Mouse (Mus musculus) cerebellum, postnatal 10 days (tissue): Measurements from ENCODE around the gene Gm16223.

ENCODE experiments used
- DNase-seq, 2 experiments: peaks; one replicate each; pipeline ENCODE4 v3.0.0; 2021; ENCODE audit warnings: mixed read lengths in 2 of 2

Gm16223 gene

GRCm38 (mm10) chr5:42067476-42068187 lies at the start of gene Gm16223:
Gene Gm16223 (plus strand): TSS chr5:42067960.
- no peak for DNase-seq

- DNase-seq = no peak
These were observed 45.7 kb upstream of the Gm16223 start for GRCm38 (mm10) chr5:42022029-42022428.

DNA sequence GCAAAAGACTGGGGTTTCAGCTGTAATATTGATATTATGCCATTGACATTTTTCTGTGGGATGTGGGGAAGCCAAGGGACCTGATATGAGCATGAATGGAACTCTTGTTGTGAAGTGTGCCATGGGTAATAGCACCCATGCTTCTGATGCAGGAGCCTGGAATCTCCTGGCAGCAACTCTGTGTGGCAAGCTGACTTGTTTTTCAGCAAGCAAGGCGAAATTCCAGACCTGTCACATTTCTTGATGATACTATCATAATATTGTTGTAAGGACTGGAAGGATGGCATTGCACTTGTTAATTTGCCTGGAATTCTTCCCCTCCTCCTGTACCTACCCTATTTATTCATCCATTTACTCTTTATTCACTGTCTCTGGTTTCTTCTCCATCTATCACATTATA lies 44.2 kb upstream of the Gm16223 start:
- no peak for DNase-seq

DNA sequence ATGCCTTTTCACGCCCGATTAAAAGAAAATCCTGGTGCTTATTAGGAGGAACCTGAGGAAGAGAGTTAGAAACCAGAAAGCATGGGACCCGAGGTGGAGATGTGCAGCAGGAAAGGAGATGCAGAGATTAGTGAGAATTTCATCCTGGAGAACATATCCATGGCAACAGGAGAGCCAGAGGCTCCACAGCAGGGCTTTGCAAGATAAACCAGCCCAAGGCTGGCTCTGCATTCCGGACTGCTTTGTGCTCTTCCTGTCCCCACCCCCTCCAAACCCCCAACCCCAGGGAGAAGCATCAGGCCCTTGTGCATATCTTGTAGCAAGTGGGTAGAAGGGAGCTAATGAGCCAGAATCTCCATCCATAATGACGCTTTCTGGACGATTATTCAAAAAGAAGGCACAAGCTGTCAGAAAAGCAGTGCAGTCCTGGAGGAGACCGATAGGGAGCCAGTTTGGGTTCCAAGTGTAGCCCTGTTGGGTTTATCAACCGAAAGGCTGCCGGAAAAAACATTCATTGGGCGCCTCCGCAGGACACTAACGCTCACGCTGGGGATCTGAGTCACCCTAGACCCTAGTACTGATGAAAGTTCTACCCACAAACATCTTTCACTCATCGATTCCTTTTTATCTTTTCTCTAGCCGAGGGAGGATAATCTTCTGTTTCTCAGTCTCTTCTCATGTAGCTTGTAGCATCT lies 31.2 kb upstream of the Gm16223 start:
- DNase-seq = peak; percentile 21 to 28

DNA sequence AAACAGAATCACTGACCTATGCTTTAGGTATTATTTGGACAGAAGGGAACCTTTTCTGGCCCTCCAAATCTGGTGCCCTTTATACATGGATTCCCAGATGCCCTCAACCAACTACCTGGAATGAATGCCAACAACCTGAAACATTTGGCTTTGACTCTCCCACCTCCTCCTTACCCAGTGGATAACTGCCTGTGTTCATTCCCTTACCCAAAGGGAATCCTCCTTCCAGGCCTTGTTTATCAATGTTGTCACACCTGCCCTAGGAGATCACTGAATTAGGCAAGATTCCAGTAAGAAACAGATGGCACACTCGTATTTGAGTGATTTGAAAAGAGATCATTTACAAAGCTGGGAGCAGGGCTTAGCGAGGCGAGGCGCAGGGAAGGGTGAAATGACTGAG lies 13.1 kb upstream of the Gm16223 start:
- peak; percentile 77 to 82 for DNase-seq

DNA sequence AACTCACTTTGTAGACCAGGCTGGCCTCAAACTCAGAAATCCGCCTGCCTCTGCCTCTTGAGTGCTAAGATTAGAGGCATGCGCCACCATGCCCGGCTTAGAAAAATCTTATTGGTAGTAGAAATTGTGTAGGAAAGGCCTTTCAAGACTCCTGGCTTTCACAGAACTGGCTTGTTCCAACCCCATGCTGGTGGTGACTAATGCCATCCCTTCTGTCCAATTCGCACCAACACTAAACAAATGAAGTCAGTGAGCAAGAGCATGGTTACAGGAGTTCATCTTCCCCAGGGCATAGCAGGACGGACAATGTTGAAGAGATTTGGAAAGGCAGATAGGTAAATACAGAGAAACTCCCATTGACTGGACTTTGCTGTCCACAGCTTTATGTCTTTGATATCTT lies 12.6 kb upstream of the Gm16223 start:
- DNase-seq = peak; percentile 63 to 69

DNA sequence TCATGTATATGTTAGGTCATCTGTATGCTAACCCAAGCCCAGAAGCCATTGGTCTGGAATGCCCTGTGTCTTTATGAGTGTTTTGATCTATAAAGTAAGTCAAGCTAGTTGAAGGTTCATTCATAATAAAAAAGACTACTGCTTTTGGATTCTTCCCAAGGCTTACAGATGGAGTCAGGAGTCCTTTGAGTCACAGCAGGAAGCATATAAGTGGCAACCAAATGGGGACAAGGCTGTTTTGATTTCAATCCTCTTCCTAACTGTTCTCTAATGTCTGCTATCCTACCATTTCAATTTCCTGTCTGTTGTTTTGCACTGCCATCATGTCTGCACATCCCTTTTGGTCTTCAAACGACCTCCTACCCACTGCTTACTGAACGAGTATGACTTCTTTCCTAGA lies 2.7 kb upstream of the Gm16223 start:
- DNase-seq = no peak

DNA sequence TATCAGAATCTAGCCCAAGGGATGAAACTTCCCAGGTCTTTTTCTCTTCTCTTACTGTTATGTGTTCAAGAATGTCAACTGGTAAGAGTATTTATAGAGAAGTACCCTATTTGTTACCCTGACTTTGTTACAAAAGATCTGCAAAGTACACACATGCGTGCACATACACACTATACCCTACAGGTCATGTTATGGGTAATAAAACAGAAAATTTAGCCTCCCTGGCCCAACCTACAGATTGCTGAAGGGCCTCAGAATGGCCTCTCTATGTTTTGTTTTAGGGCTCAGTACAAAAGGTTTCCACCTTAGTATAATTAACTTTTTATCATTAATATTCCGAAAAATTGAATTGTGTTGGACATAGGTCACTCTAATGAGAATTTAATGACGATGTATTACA lies 685 bp upstream of the Gm16223 start:
- no peak for DNase-seq

DNA sequence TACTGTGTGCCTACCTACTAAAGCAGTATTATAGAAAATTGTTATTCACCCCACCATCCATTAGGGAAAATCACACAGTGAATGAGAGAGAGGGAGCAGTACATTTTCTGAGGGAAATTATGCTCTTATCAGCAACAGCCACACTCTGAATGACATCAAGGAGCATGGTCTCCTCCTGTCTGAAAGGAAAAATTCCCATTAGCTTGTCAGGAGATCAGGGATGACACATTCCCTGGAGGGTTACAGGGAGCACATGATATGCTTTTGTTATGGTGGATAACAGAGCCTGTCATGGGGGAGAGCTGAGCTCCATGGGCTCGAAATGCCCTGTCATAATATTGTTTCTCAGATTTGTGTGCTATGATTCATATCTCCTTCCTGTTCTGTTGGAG lies 424 bp downstream of the Gm16223 start:
- DNase-seq = no peak

- DNase-seq = no peak
These were observed 49.0 kb downstream of the Gm16223 start for GRCm38 (mm10) chr5:42116586-42117346.

- no peak for DNase-seq
These were observed 57.8 kb downstream of the Gm16223 start for GRCm38 (mm10) chr5:42125562-42125961.

GRCm38 (mm10) chr5:42155626-42156025 lies 87.9 kb downstream of the Gm16223 start:
- no peak for DNase-seq

DNA sequence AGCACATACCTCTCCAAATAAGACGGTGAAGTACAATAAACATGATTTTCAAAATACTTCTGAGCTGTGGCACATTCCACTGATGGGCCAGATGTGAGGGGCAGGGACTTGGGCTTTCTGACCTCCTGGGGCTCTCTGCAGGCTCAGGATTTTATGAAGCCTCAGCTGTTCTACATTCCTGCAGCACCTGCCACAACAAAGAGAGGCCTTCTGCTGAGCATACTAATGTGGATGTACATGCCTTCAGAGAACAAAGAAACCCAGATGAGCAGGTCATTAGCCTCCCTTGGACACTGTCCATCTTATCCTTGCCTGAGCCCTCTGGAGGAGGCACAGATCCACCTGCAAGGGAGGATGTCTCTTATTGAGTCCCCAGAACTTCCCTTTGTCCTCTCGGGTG lies 97.0 kb downstream of the Gm16223 start:
- no peak for DNase-seq

- DNase-seq = no peak
These were observed 98.6 kb downstream of the Gm16223 start for GRCm38 (mm10) chr5:42166311-42166710.

GRCm38 (mm10) chr5:42168071-42168470 lies 100.3 kb downstream of the Gm16223 start:
- DNase-seq = no peak

DNA sequence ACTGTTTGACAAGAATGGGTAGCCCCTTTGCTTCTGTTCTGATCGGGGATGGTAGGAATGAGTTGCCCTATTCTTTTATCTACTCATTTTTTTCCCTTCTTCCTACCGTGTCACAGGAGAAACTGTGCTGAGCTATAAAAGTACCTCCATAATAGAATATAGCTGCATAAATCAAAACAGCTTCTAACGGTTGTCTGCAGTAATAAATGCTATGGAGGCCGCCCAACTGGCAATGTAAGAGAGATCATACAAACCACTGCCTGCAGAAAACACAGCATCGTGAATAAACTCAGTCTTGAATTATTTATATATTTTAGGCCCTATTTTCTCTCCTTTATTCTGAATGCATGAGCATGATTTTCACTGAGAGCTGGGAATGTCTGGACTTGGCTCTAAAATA lies 101.0 kb downstream of the Gm16223 start:
- no peak for DNase-seq

GRCm38 (mm10) chr5:42174109-42174508 lies 106.3 kb downstream of the Gm16223 start:
- DNase-seq = peak; percentile 45 to 49

DNA sequence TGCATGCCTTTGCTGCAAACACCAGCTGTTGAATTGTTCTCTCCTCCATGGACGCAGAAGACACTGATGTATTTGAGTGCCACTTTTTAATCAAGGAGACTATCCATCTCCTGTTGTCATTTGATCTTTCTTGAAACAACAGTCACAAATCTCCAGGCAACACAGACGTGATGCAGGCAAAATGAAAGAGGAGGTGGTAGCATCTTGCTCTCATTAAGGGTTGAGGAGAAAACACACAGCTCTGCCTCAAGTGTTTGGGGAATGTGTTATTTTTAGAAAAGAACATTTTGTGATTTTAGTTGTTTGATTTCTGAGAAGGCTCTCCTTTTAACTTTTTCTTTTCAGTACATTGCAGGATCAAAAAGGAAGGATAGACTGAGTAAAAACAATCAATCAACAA lies 107.7 kb downstream of the Gm16223 start:
- no peak for DNase-seq

GRCm38 (mm10) chr5:42198493-42198892 lies 130.7 kb downstream of the Gm16223 start:
- no peak for DNase-seq

DNA sequence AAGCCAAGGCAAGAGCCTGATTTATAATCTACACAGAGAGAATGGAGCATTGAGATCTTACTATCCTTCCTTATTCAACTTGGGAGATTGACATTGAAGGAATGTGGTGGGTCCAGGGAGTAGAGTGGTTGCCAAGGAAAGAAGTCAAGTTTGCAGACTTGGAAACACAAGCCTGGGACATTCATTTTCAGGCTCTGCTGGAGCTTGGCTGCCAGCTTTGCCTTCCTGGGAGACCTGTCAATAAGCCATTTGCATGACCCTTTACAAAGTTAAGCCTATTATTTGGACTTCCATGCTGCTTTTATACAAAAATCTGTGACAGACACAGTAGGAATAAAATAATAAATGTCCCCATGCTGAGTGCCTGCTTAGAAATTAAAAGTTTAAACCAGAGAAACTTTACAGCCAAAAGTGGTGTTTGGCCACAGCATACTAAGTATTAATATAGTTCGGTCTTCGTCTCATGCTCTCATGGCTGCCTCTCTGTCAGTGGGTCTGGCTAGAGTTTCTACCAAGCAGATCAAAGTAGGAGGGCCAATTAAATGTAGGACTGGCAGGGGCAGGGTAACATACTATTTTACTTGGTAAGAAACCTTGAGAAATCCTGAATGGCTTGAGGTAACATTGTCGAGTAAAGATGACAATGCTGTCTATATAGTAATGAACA lies 139.8 kb downstream of the Gm16223 start:
- peak in 1 of 2 experiments; percentile 27 for DNase-seq

GRCm38 (mm10) chr5:42211554-42212338 lies 144.0 kb downstream of the Gm16223 start:
- no peak for DNase-seq

- no peak for DNase-seq
These were observed 144.6 kb downstream of the Gm16223 start for GRCm38 (mm10) chr5:42212353-42212752.
